Mouse (Mus musculus) c-Kit-positive CD71-positive TER-119-positive erythroid progenitor cells, embryonic 14.5 days (primary cell): ENCODE data around the gene Mcrs1.
A peak's percentile ranks its signal among the peaks of the same experiment; 100 is the strongest.

Experiments used
- DNase-seq: peaks from one replicate; pipeline ENCODE4 v3.0.0-alpha.2; 2013; ENCODE audit warnings: low spot score

Gene Mcrs1

GRCm38 (mm10) chr15:99213183-99213582 is 38.6 kb downstream of the Mcrs1 start:
- DNase-seq = no peak

- no peak for DNase-seq
These were observed 45.8 kb downstream of the Mcrs1 start for GRCm38 (mm10) chr15:99205959-99206358.

GRCm38 (mm10) chr15:99198761-99199160 is 53.0 kb downstream of the Mcrs1 start:
- DNase-seq = peak; percentile 16

GRCm38 (mm10) chr15:99195043-99195442 is 56.7 kb downstream of the Mcrs1 start:
- DNase-seq = no peak

- DNase-seq = no peak
These were observed 57.4 kb downstream of the Mcrs1 start for GRCm38 (mm10) chr15:99194358-99194757.
